Mouse (Mus musculus) heart, adult 2 months (tissue): Measurements from ENCODE around the gene Prickle3.

ENCODE experiments used
- CTCF ChIP-seq: fragments of 200-600 bp; IDR thresholded peaks from 2 replicates; pipeline ENCODE4 v1.8.1; 2022; ENCODE audit warnings: antibody characterized with exemption, mild to moderate bottlenecking, moderate library complexity
- POLR2A ChIP-seq: fragments of 200-500 bp; IDR thresholded peaks from 2 replicates; pipeline ENCODE4 v1.6.1; 2011; ENCODE audit warnings: mild to moderate bottlenecking, low read depth, low read length, control low read depth; ENCODE audit not compliant: insufficient read depth

DNA sequence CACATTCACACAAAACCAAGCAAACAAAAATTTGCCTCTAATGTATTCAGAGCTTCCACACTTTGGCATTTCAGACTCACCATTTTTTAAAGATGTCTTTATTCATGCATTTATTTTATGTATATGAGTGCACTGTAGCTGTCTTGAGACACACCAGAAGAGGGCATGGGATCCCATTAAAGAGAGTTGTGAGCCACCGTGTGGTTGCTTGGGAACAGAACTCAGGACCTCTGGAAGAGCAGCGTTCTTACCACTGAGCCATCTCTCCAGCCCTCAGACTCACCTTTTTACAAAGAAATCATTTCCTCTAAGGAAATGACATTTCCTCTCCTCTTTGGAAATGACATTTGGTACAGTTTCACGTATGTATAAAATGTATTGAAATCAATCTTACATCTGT is 21.9 kb downstream of the Prickle3 start:
- TF ChIP-seq POLR2A (no peak), CTCF (peak; percentile 49)
